Comparison of ENCODE assay signal across 10 mouse cellular contexts in genomic region chr4:119254012-119254618, GRCm38 (mm10). TPM values are rescaled to one million over a fixed set of nuclear protein-coding genes. Genes with fewer than 3 reads are reported as not detected.
DNase-seq lines count a peak whose midpoint lies in the region; ATAC-seq and TF ChIP-seq lines count a peak whose summit lies in the region.
"Had no signal": no experiment of that assay in that cellular context is flagged by ENCODE, and none has a peak within 500 bp of the region (broad histone marks: within the 10 kb centered on the region; RNA-seq: fewer than 3 reads in every experiment).

No protein-coding gene starts in this region.

- ATAC-seq in lung, embryonic 14.5 days (ENCODE audit: insufficient read depth) = 0 out of 2 replicates have a peak, but pooled peaks have one; percentile 22
- peak; percentile 59; the same call in 1 of the 2 replicates for ATAC-seq in hindbrain, embryonic 11.5 days (ENCODE audit: low FRiP score)
- ATAC-seq in megakaryocyte progenitor cell, adult 5-6 weeks (replicated peaks; ENCODE audit: poor library complexity) = no peak

- H3K4me2 ChIP-seq in lung, embryonic 14.5 days = no peak overlapping the region
- H3K4me2 ChIP-seq in hindbrain, embryonic 11.5 days (replicated peaks; ENCODE audit: low read depth, low read length) = no peak overlapping the region

- H3K9ac ChIP-seq in lung, embryonic 14.5 days = no peak overlapping the region
- H3K9ac ChIP-seq in hindbrain, embryonic 11.5 days (ENCODE audit: low read depth, low read length) = peak overlapping the region; percentile 20; the same call in 1 of the 2 replicates

- WGBS in lung, embryonic 14.5 days = 37% methylated on average over 9 of the region's 9 CpGs
- 31% methylated on average over 9 of the region's 9 CpGs for WGBS in hindbrain, embryonic 11.5 days
- 42% methylated on average over 9 of the region's 9 CpGs for WGBS in limb, embryonic 10.5 days

- no peaks in the 10 kb centered on the region for H3K9me3 ChIP-seq in lung, embryonic 14.5 days (ENCODE audit: low read depth, low read length)
- no peaks in the 10 kb centered on the region for H3K9me3 ChIP-seq in hindbrain, embryonic 11.5 days (ENCODE audit: control insufficient read depth, low read length)
- H3K9me3 ChIP-seq in limb, embryonic 10.5 days (replicated peaks) = no peaks in the 10 kb centered on the region

- TF ChIP-seq CTCF in lung, embryonic 14.5 days (IDR thresholded peaks at IDR 0.05; ENCODE audit: low read depth) = no peak

- H3K4me3 ChIP-seq in lung, embryonic 14.5 days (ENCODE audit: low read depth, low read length) = no peak overlapping the region
- no peak overlapping the region for H3K4me3 ChIP-seq in hindbrain, embryonic 11.5 days (ENCODE audit: low read depth, low read length)
- no peak overlapping the region for H3K4me3 ChIP-seq in limb, embryonic 10.5 days

- no peak for DNase-seq in lung, embryonic 14.5 days
- DNase-seq in lung, postnatal 14 days = no peak
- DNase-seq in hindbrain, embryonic 11.5 days (ENCODE audit: low spot score) = peak; percentile 38
- no peak for DNase-seq in limb, embryonic 10.5 days (ENCODE audit: low spot score)
- DNase-seq in right cerebral cortex, postnatal 4 days = peak; percentile 16
- DNase-seq in heart, adult 8-10 months (ENCODE audit: low spot score) = no peak
- no peak for DNase-seq in lung, postnatal 25 days (ENCODE audit: low spot score)

- H3K27ac ChIP-seq in lung, embryonic 14.5 days (ENCODE audit: low read depth) = no peak overlapping the region
- no peak overlapping the region for H3K27ac ChIP-seq in hindbrain, embryonic 11.5 days (ENCODE audit: low read depth, low read length)
- peak overlapping the region; percentile 71; the same call in 1 of the 2 replicates for H3K27ac ChIP-seq in limb, embryonic 10.5 days

- no peaks in the 10 kb centered on the region for H3K36me3 ChIP-seq in lung, embryonic 14.5 days (ENCODE audit: insufficient read depth)
- no peaks in the 10 kb centered on the region for H3K36me3 ChIP-seq in hindbrain, embryonic 11.5 days (ENCODE audit: control insufficient read depth, insufficient read depth, low read length)
- no peaks in the 10 kb centered on the region for H3K36me3 ChIP-seq in limb, embryonic 10.5 days

- H3K27me3 ChIP-seq in lung, embryonic 14.5 days (ENCODE audit: insufficient read depth, low read length) = no peaks in the 10 kb centered on the region
- H3K27me3 ChIP-seq in hindbrain, embryonic 11.5 days (ENCODE audit: control insufficient read depth, insufficient read depth, low read length) = no peaks in the 10 kb centered on the region
- H3K27me3 ChIP-seq in limb, embryonic 10.5 days (ENCODE audit: low read depth, poor library complexity, severe bottlenecking) = no peaks in the 10 kb centered on the region

- no peaks in the 10 kb centered on the region; the same call in 1 of the 2 replicates for H3K4me1 ChIP-seq in lung, embryonic 14.5 days (ENCODE audit: insufficient read depth)
- H3K4me1 ChIP-seq in hindbrain, embryonic 11.5 days (replicated peaks; ENCODE audit: control insufficient read depth, insufficient read depth, low read length) = peaks cover 6% of the 10 kb centered on the region; the same call in 1 of the 2 replicates
- H3K4me1 ChIP-seq in limb, embryonic 10.5 days = peaks cover 19% of the 10 kb centered on the region

RNA-seq across cellular contexts. Expression of gene Cldn19, which starts 1.1 kb away (rescaled TPM):
- not detected in 2 replicates for polyA plus RNA-seq in lung, embryonic 14.5 days (2014; fragmentation: Nextera tagmentation; extraction: Ambion mirVana)
- polyA plus RNA-seq in hindbrain, embryonic 11.5 days (2014; fragmentation: Nextera tagmentation; extraction: Ambion mirVana) = 0.18 and 0.25 TPM in 2 replicates
- not detected in 2 replicates for polyA plus RNA-seq in limb, embryonic 10.5 days (2016; fragmentation: Nextera tagmentation; extraction: Ambion mirVana)
- not detected for total RNA-seq in heart, adult 8-10 months (2022)
- total RNA-seq in megakaryocyte progenitor cell, adult 5-6 weeks (2015) = not detected in 2 replicates
- total RNA-seq in megakaryocyte progenitor cell, adult 5-6 weeks (2017) = not detected in 2 replicates
- total RNA-seq: MEL had no signal
- polyA plus RNA-seq: intestine, embryonic 14.5 days had no signal

RNA-seq across cellular contexts. Expression of gene P3h1, which starts 21.4 kb away (rescaled TPM):
- polyA plus RNA-seq in lung, embryonic 14.5 days (2014; fragmentation: Nextera tagmentation; extraction: Ambion mirVana) = 40.4 and 44.8 TPM in 2 replicates
- 15.4 and 17.9 TPM in 2 replicates for polyA plus RNA-seq in hindbrain, embryonic 11.5 days (2014; fragmentation: Nextera tagmentation; extraction: Ambion mirVana)
- polyA plus RNA-seq in limb, embryonic 10.5 days (2016; fragmentation: Nextera tagmentation; extraction: Ambion mirVana) = 12.7 and 16.0 TPM in 2 replicates
- total RNA-seq in heart, adult 8-10 months (2022) = 10 to 100 TPM in 2 of 4 experiments, 1 to 10 TPM in 2; 9.1 to 10.8 (median 10.3) TPM
- 7.2 and 7.7 TPM in 2 replicates for total RNA-seq in megakaryocyte progenitor cell, adult 5-6 weeks (2015)
- 9.6 and 10.6 TPM in 2 replicates for total RNA-seq in megakaryocyte progenitor cell, adult 5-6 weeks (2017)

RNA-seq across cellular contexts. Expression of gene AU022252, which starts 21.6 kb away (rescaled TPM):
- 29.0 and 32.3 TPM in 2 replicates for polyA plus RNA-seq in lung, embryonic 14.5 days (2014; fragmentation: Nextera tagmentation; extraction: Ambion mirVana)
- 31.1 and 37.0 TPM in 2 replicates for polyA plus RNA-seq in hindbrain, embryonic 11.5 days (2014; fragmentation: Nextera tagmentation; extraction: Ambion mirVana)
- polyA plus RNA-seq in limb, embryonic 10.5 days (2016; fragmentation: Nextera tagmentation; extraction: Ambion mirVana) = 38.1 and 43.3 TPM in 2 replicates
- total RNA-seq in heart, adult 8-10 months (2022) = 10 to 100 TPM; 15.8 to 26.5 (median 22.3) TPM
- total RNA-seq in megakaryocyte progenitor cell, adult 5-6 weeks (2015) = 3.4 and 4.6 TPM in 2 replicates
- total RNA-seq in megakaryocyte progenitor cell, adult 5-6 weeks (2017) = 8.0 and 12.4 TPM in 2 replicates

RNA-seq across cellular contexts. Expression of gene Tmem269, which starts 36.1 kb away (rescaled TPM):
- not detected in 2 replicates for polyA plus RNA-seq in lung, embryonic 14.5 days (2014; fragmentation: Nextera tagmentation; extraction: Ambion mirVana)
- not detected in 2 replicates for polyA plus RNA-seq in hindbrain, embryonic 11.5 days (2014; fragmentation: Nextera tagmentation; extraction: Ambion mirVana)
- polyA plus RNA-seq in limb, embryonic 10.5 days (2016; fragmentation: Nextera tagmentation; extraction: Ambion mirVana) = not detected in 2 replicates
- total RNA-seq in heart, adult 8-10 months (2022) = not detected
- not detected in 2 replicates for total RNA-seq in megakaryocyte progenitor cell, adult 5-6 weeks (2015)
- total RNA-seq in megakaryocyte progenitor cell, adult 5-6 weeks (2017) = not detected in 2 replicates
- total RNA-seq: MEL had no signal
- polyA plus RNA-seq: intestine, embryonic 14.5 days had no signal

RNA-seq across cellular contexts. Expression of gene Ybx1, which starts 40.3 kb away (rescaled TPM):
- 880 and 902 TPM in 2 replicates for polyA plus RNA-seq in lung, embryonic 14.5 days (2014; fragmentation: Nextera tagmentation; extraction: Ambion mirVana)
- polyA plus RNA-seq in hindbrain, embryonic 11.5 days (2014; fragmentation: Nextera tagmentation; extraction: Ambion mirVana) = 1,193 and 1,290 TPM in 2 replicates
- polyA plus RNA-seq in limb, embryonic 10.5 days (2016; fragmentation: Nextera tagmentation; extraction: Ambion mirVana) = 1,026 and 1,071 TPM in 2 replicates
- total RNA-seq in heart, adult 8-10 months (2022) = 100 to 1,000 TPM; 675 to 878 (median 780) TPM
- total RNA-seq in megakaryocyte progenitor cell, adult 5-6 weeks (2015) = 1,533 and 1,599 TPM in 2 replicates
- total RNA-seq in megakaryocyte progenitor cell, adult 5-6 weeks (2017) = 1,470 and 1,694 TPM in 2 replicates

Comparison
In these comparisons a context has a peak if more than half of its experiments do, and no peak if none do; other contexts are left out.
1. DNase-seq: peak in hindbrain, embryonic 11.5 days (single experiment) and right cerebral cortex, postnatal 4 days (single experiment); none in lung, embryonic 14.5 days (single experiment), lung, postnatal 14 days (single experiment), limb, embryonic 10.5 days (single experiment), heart, adult 8-10 months (single experiment) and lung, postnatal 25 days (single experiment).